Mouse (Mus musculus) hindbrain, postnatal 0 days (tissue): Measurements from ENCODE around the gene Nrxn3. TPM values are rescaled to one million over a fixed set of nuclear protein-coding genes. Genes with fewer than 3 reads are reported as not detected.

ENCODE experiments used
- ATAC-seq: fragments of 200-750 bp; cut with Nextera tagmentation; 2 replicates; pipeline ENCODE4 v1.8.0; 2017; ENCODE audit warnings: mild to moderate bottlenecking, moderate TSS enrichment, moderate library complexity
- DNase-seq: peaks from one replicate; pipeline ENCODE4 v3.0.0-alpha.2; 2015; ENCODE audit warnings: low spot score
- H3K27ac ChIP-seq: fragments of 300-500 bp; sonication (generic); 2 replicates; pipeline ENCODE4 v1.5.1; 2014; ENCODE audit warnings: mild to moderate bottlenecking
- H3K27me3 ChIP-seq: fragments of 300-500 bp; sonication (generic); 2 replicates; pipeline ENCODE4 v1.6.1; 2014; ENCODE audit warnings: low read length, mixed read lengths; ENCODE audit not compliant: insufficient read depth
- H3K36me3 ChIP-seq: fragments of 300-500 bp; sonication (generic); 2 replicates; pipeline ENCODE4 v1.6.1; 2014; ENCODE audit warnings: low read length, mixed read lengths; ENCODE audit not compliant: insufficient read depth
- H3K4me1 ChIP-seq: fragments of 300-500 bp; sonication (generic); 2 replicates; pipeline ENCODE4 v1.6.1; 2014; ENCODE audit warnings: antibody characterized with exemption, low read length, mixed read lengths; ENCODE audit not compliant: insufficient read depth
- H3K4me2 ChIP-seq: fragments of 300-500 bp; sonication (generic); 2 replicates; pipeline ENCODE4 v1.6.1; 2014; ENCODE audit warnings: low read depth, mild to moderate bottlenecking, low read length, moderate library complexity, mixed read lengths
- H3K4me3 ChIP-seq: fragments of 300-500 bp; sonication (generic); 2 replicates; pipeline ENCODE4 v1.5.1; 2014; ENCODE audit warnings: low read length
- H3K9ac ChIP-seq: fragments of 300-500 bp; sonication (generic); replicated peaks from 2 replicates; pipeline ENCODE4 v1.6.1; 2014; ENCODE audit warnings: mild to moderate bottlenecking, low read length, moderate library complexity, mixed read lengths
- H3K9me3 ChIP-seq: fragments of 300-500 bp; sonication (generic); 2 replicates; pipeline ENCODE4 v1.6.1; 2016; ENCODE audit warnings: low read length, mixed read lengths
- CTCF ChIP-seq: IDR thresholded peaks from 2 replicates; pipeline ENCODE4 v1.5.1; 2016; ENCODE audit warnings: antibody characterized with exemption, control low read depth, low read depth
- WGBS: fragments of 180-500 bp; shearing (Covaris S2); extraction: QIAGEN DNeasy Blood & Tissue Kit; methylation state at CpG from one replicate; pipeline ENCODE4 v1.1.7; 2014; 5-methylcytosine and 5-hydroxymethylcytosine counted together
- polyA plus RNA-seq: library from polyadenylated mRNA; unstranded; fragments of >200 nt; fragmentation: Nextera tagmentation; extraction: Ambion mirVana; gene quantifications from 2 replicates; pipeline ENCODE4 v1.2.1, GENCODE M21; 2015
- total RNA-seq: library from RNA; depleted of rRNA; stranded (reverse); fragments of >200 nt; gene quantifications from 2 replicates; pipeline ENCODE4 v1.2.3, GENCODE M21; 2014

Gene Nrxn3
- total and polyA plus RNA-seq, 2 experiments from 2014 or later: 87.8 to 103 TPM

- H3K27me3 ChIP-seq: no peaks in the 10 kb centered on the region
- H3K27ac ChIP-seq: no peak overlapping the region
- 74% methylated on average over 2 of the region's 2 CpGs for WGBS
- H3K9ac ChIP-seq: no peak overlapping the region
- no peak for TF ChIP-seq CTCF
- no peak overlapping the region for H3K4me3 ChIP-seq
- no peaks in the 10 kb centered on the region for H3K36me3 ChIP-seq
- ATAC-seq: no peak
- no peak for DNase-seq
- H3K9me3 ChIP-seq: no peaks in the 10 kb centered on the region
- no peak overlapping the region for H3K4me2 ChIP-seq
- no peaks in the 10 kb centered on the region for H3K4me1 ChIP-seq
Observed at GRCm38 (mm10) chr12:88764791-88765190, 42.1 kb downstream of the Nrxn3 start.

GRCm38 (mm10) chr12:88774666-88775065 lies 52.0 kb downstream of the Nrxn3 start:
- DNase-seq (no peak), ATAC-seq (no peak)
- Histone ChIP-seq H3K4me3 (no peak overlapping the region), H3K36me3 (no peaks in the 10 kb centered on the region), H3K27me3 (no peaks in the 10 kb centered on the region), H3K9me3 (no peaks in the 10 kb centered on the region), H3K27ac (no peak overlapping the region), H3K9ac (no peak overlapping the region), H3K4me2 (no peak overlapping the region), H3K4me1 (no peaks in the 10 kb centered on the region)
- TF ChIP-seq CTCF: no peak
- WGBS: 92% methylated on average over 2 of the region's 2 CpGs

GRCm38 (mm10) chr12:88778036-88778435 lies 55.4 kb downstream of the Nrxn3 start:
- H3K9me3 ChIP-seq: no peaks in the 10 kb centered on the region
- H3K4me2 ChIP-seq: no peak overlapping the region
- no peaks in the 10 kb centered on the region for H3K36me3 ChIP-seq
- WGBS: 80% methylated on average over 1 of the region's 1 CpGs
- no peaks in the 10 kb centered on the region for H3K4me1 ChIP-seq
- no peak for TF ChIP-seq CTCF
- no peak overlapping the region for H3K27ac ChIP-seq
- no peak overlapping the region for H3K9ac ChIP-seq
- ATAC-seq (no peak), DNase-seq (no peak)
- no peak overlapping the region for H3K4me3 ChIP-seq
- H3K27me3 ChIP-seq: no peaks in the 10 kb centered on the region

GRCm38 (mm10) chr12:88784199-88785147 lies 61.8 kb downstream of the Nrxn3 start:
- Histone ChIP-seq H3K4me2 (no peak overlapping the region), H3K4me3 (no peak overlapping the region), H3K36me3 (no peaks in the 10 kb centered on the region), H3K4me1 (no peaks in the 10 kb centered on the region), H3K9me3 (no peaks in the 10 kb centered on the region), H3K27me3 (no peaks in the 10 kb centered on the region), H3K9ac (no peak overlapping the region), H3K27ac (no peak overlapping the region)
- no peak for TF ChIP-seq CTCF
- no peak for ATAC-seq
- DNase-seq: peak; percentile 41
- WGBS: 31% methylated on average over 10 of the region's 10 CpGs

DNA sequence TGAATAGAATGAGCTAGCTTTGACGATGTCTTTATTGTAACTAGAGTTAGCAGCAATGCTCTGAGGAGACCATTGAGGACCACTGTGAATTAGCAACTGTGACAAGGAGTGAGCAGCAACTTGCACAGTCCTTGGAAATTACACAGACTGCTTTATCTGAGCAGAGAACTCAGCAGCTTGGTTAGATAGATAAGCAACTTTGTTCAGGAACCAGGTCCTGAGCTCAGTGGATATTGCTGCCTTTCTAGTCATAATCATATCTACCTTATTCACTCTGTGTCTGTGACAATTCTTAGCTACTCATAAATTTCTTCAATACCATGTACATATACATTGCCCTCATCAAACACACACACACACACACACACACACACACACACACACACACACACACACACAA lies 70.6 kb downstream of the Nrxn3 start:
- H3K9ac ChIP-seq: no peak overlapping the region
- H3K27me3 ChIP-seq: no peaks in the 10 kb centered on the region
- no peak for ATAC-seq
- no peaks in the 10 kb centered on the region for H3K4me1 ChIP-seq
- no peaks in the 10 kb centered on the region for H3K36me3 ChIP-seq
- no peak for DNase-seq
- 65% methylated on average over 1 of the region's 1 CpGs for WGBS
- TF ChIP-seq CTCF: no peak
- no peak overlapping the region for H3K4me2 ChIP-seq
- H3K27ac ChIP-seq: no peak overlapping the region
- no peaks in the 10 kb centered on the region for H3K9me3 ChIP-seq
- H3K4me3 ChIP-seq: no peak overlapping the region

DNA sequence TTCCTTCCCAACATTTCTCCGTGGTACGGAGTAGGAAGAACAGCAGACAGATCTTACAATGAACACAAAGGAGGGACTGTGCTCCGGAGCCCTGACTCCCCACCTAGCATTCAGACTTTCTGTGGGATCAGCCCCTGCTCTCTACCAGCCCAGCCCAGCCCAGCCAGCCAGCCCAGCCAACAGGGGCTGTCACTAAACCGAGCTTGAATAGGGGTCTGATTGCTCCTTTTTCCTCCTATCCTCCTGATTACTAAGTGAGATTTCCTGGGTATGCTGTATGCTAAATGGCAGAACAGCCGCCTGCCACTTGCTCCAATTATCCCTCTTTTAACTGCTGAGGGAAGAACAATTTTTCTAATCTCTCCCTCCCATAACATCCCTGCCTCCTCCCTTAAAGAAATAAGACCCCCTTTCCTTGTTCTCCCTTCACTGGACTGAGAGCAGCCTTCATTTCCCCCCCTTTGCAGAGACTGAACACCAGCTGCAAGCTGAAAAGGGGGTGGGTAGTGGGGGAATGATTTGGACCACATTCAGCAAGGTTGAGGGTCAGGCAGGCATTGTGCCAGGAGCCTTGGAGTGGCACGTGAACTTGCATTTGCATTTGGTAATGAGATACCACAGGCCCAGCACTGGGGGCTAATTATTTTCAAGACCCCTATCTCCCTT lies 78.4 kb downstream of the Nrxn3 start:
- Histone ChIP-seq H3K9me3 (no peaks in the 10 kb centered on the region), H3K36me3 (no peaks in the 10 kb centered on the region), H3K4me2 (no peak overlapping the region), H3K4me1 (no peaks in the 10 kb centered on the region), H3K27me3 (no peaks in the 10 kb centered on the region), H3K9ac (no peak overlapping the region), H3K4me3 (no peak overlapping the region), H3K27ac (peak overlapping the region; percentile 5)
- TF ChIP-seq CTCF: no peak
- WGBS: 10% methylated on average over 6 of the region's 6 CpGs
- peak; percentile 87 for ATAC-seq
- DNase-seq: peak; percentile 80
